Mouse (Mus musculus) cerebellum, postnatal 14 days (tissue): ENCODE data around the gene Haus4.

Experiments used
- DNase-seq, 2 experiments: peaks; one replicate each; pipeline ENCODE4 v3.0.0; 2021; ENCODE audit warnings: mixed read lengths in 2 of 2

Gene Haus4

DNA sequence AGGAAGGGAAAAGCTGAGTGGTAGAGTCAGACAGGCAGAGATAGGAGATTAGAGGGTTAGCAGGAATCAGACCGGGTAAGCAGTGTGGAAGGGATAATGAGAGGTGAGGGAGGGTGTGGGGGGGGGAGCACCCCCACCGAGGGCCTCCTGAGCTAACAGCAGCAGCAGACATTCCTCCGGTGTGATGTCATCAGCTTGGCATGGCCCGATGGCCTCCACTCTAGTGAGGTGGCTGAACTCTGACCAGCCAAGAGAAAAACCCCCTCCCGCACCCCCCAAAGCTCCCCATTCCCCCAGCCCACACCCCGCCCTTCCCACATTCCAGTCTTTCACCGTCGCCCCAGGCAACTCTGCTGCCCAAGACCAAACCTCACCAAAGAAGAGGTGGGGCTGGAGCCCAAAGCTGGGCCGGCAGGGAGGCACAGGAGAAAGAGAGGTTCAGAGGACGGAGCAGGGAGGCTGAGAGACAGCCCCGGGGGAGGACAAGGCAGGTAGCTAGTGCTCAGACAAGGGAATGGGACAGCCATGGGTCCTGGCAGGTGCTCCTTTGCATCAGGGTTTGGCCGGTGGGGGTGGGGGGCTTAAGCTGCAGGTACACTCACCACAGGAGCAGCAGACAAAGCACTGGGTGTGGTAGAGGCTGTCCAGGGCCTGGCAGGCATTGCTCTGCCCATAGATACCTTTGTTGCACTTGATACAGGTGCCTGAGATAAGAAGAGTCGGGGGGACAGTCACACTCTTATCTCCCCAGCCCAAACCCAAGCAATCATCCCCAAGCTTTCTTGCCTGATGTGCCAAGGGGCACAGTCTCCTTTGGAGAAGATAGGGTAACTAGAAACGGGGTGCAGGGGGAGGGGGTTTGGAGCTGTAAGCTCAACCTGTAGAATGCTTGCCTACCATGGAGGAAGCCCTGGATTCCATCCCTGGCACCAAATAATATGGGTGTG lies 18.6 kb upstream of the Haus4 start:
- DNase-seq = no peak

DNA sequence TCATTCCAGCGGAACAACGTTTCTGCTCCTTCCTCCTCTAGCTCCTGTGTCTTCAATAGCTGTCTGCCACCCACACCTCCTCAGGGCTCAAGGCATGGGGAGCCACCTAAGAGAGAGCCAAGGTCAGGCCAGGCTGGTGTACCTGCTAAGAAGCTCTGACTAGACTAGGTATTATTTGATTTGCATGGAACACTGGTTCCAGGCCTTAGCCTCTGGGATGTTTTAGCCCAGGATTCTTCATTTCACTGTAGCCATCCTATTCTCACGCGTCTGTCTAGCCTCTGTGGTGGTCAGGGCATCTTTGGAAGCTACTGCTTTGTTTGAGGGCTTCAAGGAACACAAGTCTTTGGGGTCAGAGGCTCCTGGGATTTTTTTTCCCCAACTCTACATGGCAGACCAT lies 17.7 kb upstream of the Haus4 start:
- no peak for DNase-seq

DNA sequence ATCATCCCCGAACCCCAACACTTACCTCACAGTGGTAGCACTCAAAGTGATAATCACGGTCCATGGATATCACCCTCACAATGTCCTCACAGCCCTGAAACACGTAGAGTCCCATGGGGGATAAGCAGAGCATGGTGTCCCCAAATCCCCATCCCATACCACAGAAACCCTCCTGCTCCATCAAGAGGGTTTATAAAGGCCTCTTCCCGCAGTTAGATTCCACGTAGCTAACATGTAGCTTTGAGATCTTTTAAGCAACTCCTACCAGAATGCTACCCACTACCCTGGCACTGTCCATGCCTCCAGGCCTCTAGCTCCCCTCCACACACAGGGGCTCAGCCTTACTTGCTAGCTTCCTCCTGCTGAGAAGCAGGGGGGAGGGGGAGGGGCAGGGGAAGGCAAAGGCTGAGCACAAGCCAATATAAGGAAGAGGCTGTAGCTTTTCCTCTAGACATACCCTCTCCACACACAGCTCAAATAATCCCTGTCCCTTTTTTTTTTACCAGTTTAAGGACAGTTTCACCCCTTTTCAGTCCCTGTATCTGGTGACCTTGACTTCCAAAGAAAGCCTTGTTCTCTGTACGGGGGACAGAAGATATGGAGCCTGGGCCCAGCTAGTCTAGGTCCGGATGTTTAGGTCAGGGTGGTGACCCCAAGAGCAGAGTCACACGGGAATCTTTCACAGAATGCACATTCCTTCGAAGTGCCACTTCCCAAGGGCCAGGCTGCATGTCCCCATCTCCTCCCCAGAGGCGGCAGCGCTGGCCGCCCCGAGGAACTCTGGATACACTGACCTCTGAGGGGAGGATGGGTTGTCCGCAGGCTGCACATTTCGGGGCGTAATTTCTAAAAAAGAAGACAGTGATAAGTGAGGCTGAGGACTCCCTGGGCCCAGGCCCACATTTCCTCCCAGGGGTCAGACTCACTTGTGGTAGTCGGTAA lies 15.3 kb upstream of the Haus4 start:
- peak in 1 of 2 experiments; percentile 26 for DNase-seq

DNA sequence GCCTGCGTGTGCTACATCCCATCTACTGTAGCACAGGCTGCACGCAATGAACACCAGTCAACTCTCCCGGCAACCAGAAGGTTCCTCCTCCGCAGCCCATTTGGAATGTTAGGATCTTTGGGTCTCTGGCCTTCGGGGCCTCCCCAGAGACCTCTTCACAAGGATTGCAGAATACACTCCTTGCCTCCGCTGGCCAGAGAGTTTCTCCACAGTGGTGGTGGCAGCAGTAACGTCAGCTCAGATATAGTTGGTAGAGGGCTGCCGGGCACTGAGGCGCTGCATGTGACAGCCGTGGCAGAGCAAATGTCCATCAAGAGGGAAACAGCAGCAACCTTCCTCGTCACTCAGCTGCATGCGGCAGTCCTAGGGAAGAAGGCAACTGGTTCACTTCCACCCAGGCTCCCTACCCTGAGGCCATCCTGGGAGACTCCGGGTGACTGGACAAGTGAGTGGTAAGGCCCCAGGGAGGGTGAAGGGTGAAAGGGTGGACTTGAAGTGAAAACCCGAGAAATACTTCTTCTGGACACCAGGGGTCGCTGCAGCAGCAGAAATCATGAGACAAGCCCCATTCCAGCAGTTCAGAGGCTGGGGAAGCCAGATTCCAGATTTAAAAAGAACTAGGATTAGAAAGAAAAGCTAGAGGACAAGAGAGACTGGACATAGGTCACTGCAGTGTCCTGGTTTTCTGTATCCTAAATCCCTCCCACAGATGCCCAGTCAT lies 14.4 kb upstream of the Haus4 start:
- DNase-seq = peak; percentile 80 to 85

DNA sequence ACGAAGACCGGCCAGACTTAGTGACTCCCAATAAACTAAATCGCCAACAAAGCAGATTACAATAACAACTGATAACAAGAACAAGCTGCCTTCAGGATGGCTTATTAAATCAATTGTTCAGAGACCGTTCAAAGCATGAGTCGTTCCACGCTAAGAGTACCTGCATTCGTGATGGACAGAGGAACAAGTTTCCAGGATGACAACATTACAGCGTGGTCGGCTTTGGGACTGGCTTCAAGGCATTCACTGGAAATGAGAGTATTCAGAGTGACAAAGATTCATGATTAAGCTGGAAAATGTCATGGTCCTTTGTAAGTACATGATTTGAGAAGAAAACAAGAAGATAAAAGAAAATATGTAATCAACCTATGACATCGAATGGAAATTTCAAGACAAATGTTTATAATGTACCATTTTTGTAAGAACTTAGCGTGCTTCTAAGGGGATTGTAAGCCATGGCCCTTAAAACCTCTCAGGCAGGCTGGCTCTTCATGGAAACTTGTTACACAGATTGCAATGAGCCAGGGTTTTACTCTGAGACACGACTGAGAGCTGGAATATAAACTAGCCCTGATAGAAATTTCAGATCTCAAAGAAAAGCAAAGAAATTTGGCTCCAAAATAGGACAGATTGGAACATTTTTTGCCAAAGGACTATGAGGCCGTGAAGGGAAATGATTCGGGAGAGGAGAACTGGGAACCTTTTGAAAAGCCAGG lies 6.3 kb upstream of the Haus4 start:
- DNase-seq = no peak

DNA sequence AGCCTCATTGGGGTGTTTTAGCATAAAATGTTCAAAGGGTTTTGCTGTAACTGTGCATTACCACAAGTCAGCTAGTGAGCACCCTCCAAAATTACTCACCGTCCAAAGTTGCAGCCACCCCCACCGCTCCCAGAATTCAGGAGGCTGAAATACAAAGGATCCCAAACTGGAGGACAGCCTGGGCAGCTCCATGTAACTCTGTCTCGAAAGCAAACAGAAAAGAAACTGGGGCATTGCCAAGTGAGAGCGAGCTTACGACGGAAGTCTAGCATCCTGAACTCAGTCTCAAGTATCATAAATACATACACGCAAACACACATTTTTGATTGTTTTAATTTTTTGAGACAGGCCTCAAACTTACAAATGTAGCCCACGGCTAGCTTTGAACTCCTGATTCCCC lies 2.9 kb upstream of the Haus4 start:
- DNase-seq = no peak

DNA sequence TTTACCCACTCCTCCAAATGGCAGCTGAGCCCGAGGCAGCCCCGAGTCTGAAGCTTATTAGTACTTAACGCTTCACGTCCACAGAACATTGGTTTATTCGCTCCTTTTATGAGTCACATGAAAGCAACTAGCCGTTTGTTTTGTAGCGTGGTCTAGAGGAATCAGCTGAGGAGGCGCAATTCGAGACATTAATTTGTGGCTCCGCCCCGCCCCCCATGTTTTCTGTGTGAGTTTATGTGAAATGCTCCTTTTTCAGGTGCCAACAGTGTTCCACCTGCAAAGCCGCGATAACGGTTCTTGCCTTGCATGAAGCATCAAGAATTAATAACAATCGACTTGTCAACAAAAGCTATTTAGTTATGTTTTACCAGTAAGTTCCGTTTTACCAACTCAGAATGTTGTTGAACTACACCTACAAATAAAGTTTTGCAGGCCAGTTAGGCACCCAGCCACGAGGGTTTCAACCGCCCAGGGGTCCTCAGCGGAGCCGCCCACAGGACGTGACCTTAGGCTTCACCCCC lies 902 bp downstream of the Haus4 start:
- peak; percentile 19 to 29 for DNase-seq

DNA sequence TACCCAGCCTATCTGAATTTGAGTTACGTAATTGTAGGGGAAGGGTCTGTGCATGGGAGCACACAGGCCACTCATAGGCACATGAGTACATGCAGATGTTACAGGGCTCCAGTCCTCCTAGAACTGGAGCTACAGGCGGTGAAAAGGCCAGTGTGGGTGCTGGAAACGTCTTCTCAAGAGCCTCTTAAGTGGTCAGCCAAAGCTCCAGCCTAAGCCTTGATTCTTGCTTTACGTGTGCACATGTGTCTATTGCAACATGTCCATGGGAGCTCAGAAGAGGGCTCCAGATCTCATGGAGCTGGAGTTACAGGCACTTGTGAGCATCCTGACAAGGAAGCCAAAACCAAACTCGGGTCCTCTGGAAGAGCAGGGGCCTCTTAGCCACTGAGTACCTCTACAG lies 9.7 kb downstream of the Haus4 start:
- no peak for DNase-seq

DNA sequence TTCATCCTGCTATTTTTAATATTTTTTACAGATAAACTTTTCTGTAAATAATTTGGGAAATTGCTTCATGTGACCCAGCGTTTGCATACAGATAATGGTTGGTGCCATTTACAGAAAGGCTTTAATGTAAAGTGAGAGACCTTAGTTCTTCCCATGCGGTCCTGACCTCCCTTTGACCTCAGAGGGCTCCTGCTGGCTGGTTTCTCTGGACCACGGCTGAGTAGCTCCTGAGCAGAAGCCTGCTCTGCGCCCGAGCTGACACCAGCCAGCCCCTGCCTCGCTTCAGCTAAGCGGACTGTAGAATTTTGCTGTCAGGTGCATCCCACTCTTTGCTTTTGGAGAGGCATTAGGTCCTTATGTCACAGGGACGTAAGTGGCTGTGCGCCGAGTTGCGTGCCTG lies 13.6 kb downstream of the Haus4 start:
- DNase-seq = no peak

DNA sequence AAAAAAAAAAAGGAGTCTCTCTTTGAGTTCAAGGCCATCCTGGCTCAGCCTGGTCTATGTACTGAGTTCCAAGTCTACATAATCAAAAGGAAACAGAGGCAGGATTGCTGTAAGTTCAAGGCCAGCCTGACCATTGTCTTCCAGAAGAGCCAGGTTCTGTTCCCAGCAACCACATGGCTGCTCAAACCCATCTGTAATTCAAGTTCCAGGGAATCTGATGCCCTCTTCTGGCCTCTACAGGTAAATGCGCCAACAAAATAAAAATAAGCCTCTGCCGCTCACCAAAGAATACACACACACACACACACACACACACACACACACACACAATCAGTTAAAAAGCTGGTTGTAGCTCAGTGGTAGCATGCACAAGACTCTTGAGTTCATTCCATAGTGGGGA lies 15.8 kb downstream of the Haus4 start:
- DNase-seq = no peak

DNA sequence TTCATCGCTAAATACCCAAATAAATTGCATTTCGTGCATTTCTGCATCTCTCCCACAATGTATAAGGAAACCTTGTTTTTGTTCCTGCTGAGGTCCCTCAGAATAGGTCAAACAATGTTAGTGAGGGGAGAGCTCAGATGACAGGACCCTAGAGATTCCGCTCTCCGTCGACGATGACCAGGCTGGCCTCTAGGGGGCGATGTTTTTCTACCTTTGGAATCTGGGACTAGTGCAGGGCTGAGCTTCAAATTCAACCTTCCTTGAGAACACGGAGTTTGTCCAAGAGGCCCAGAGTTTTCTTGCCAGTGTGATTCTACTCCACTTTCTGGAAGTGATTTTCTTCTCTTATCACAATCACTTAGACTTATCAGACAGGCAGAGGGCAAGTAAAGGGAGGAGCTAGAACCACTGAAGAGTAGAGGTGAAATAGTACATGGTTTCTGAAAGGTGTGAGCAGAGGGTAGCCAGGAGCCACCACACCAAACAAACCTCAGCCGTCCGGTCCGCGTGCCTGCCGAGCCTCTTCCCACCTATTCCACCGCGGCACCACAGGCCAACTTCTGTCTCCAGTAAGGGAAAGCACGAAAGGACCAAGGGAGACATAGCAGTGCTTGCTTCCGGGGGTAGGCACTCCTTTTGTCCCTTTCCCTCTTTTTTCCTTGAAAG lies 25.8 kb downstream of the Haus4 start:
- DNase-seq = peak; percentile 94 to 95

DNA sequence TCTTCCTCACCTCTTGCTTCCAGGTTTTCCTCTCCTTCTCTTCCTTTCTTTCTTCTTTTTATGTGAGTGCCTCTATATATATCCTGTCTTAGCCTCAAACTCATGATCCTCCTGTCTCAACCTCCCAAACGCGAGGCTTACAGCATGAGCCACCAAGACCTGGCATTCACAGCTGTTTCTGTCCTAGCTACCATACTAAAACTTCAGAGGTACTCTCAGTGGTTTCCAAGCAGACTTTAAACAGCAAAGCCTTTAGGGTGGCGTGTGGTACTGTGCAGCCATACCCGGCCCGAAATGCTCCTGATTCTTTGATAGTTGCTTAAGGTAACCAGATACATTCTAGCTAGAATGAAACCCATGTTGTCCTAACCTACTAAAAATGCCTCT lies 26.4 kb downstream of the Haus4 start:
- DNase-seq = peak; percentile 27

DNA sequence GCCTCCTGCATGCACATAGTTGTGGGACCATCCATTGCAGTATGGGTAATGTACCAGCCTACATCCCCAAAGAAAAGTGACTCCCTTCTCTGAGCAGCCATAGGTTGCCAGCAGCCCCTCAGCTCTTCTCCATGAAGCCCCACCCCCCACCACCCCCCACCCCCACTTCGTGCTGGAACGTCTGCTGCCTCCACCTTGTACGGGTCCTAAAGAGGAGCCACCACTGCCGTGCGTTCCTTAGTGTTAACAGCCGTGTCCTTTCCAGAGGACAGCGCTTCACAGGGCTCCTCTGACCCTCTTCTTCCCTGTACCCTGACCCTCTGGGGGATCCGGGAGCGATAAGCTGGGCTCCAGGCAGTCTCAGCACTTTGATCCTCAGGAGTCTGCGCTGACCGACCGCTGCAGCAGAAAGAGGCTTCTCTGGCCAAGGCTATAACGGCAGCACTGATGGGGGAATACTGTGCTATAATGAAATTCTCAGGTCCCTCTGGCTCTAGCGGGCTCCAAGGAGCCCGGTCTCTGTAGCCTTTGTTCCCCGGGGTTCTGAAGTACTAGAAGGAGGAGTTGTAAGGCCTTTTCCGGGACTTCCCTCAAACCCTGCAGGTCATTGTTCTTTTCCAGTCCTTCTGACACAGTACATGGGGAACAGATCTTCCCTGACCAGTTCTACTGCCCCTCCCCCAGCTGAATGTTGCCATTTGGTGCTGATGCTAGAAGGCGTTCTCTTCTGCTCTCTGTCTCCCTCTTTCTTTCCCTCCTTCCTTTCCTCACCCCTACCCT lies 27.0 kb downstream of the Haus4 start:
- peak; percentile 80 to 85 for DNase-seq

DNA sequence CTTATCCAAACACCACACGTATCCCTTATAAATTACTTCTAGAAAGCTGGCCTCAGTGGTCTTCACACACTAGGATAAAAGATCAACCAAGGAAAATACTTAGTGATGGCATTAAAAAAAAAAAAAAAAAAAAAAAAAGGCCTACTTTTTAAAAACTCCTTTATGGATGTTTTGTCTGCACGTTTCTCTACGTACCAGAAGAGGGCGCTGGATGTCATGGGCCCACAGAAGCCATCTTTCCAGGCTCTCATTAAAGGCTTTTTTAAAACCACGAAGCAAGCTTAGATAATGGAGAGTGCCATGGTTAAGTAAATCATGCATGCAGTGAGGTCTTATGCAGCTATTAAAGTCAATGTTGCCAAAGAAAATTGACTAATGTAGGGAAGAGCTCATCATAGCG lies 30.8 kb downstream of the Haus4 start:
- DNase-seq = no peak

DNA sequence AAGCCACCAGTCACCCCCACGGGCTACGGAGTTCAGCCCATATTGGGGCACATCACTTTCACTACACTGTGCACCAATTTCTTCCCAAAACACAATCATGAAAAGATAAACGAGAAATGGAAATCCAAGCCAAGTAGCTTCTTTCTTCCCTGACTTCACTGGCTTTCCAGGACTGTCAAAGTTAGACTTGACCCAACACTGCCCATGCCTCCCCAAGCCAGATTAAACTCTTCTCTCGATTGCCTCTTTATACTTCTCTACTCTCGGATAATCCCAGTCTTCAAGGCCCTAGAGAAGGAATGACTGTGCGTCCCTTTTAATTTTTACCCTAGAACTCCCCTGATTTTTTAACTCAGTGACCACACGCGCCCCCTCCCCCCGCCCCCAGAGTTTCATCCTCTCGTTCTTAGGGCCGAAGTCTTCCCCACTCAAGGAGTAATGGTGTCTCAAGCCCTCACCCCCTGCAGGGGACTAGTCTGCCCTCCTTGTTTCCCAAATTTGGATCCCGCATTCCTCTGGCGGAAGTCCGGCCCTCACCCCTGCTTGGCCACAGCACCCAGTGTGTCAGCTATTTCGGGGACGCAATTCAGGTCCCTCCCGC lies 37.6 kb downstream of the Haus4 start:
- DNase-seq = no peak

DNA sequence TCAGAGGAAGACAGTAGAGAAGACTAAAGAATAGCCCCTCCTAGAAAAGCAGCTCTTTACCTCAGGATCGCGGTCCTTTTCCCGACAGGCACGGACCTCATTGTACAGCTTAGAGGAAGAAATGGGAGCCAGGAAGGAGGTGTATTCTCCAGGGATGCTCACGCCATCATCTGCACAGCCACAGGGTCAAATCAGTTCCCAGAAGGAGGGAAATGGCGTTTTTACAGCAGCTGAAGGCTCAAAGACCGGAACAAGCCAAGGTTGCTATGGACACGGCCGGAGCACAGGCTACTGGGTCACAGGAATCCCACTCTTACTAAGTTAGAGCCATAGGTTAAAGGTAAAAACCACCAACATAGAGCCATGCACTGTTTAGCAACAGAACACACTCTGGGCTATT lies 44.6 kb downstream of the Haus4 start:
- no peak for DNase-seq

DNA sequence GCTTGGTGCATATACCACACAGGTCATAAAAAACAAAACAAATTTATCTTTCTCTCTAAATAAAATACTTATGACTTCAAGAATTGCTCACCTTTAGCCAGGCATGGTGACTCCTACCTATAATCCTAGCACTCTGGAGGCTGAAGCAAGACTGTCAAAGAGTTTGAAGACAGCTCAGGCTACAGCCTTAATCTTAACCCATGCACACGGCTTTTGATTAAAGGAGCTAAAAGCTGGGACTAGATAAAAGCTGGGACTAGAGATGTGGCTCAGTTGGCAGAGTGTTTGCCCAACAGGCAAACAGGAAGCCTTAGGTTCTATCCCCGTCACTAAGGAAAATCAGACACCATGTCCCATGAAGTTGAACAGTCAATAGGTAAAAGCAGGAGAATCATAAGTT lies 51.3 kb downstream of the Haus4 start:
- DNase-seq = no peak

DNA sequence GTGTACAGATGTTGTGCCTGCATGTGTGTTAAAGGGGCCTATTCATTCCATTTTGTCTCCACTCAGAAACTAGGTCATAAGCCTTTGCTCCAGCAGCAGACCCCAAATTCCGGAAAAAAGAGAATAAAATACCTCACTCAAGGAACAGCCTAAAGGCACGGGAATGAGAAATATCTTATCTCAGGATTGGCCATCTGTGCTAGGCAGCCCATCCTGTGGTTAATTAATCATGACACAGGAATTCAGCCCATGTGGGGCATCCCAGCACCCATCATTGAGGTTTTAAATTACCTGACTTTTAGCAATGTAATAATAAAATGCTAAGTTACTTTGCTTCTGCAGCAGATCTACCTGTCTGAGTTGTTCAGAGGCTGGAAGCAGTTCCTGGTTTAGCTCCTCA lies 53.1 kb downstream of the Haus4 start:
- no peak for DNase-seq

DNA sequence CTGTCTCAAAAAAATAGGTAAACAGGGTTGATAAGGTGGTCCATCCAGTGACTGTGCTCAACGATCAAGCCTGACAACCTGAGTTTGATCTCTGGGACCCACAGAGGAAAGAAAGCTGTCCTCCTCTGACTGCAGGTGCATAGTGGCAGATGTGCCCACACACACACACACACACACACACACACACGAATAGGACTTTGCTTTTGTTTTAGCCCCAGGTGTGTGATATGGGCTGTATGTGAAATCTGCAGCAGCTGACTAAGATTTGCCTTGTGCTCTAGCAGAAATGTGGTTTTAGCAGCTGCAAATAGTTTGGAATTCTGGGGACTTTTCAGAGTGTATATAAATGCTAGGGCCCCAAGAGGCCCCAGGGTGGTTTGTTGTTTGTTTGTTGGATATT lies 55.1 kb downstream of the Haus4 start:
- no peak for DNase-seq

DNA sequence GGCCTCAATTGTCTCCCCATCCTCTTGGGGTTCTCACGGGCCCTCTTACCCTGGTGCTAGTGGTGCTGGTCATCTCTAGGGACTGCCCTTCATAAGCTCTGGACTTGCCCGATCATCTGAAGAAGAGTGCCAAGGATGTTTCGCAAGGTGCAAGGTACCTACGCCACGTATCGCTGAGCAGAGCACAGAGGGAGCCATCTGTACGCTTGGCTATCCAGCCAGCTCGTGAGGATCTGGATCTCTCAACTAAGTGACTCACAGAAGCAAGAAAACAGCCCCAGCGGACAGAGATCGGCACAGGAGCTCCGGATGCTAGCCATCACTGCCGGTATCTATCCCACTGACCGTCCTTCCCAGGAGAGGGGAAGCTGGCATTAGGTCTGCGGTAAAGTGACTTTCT lies 57.7 kb downstream of the Haus4 start:
- DNase-seq = no peak
